Mouse (Mus musculus): ENCODE data around the gene Cabp4. TPM values are rescaled to one million over a fixed set of nuclear protein-coding genes. Genes with fewer than 3 reads are reported as not detected.
"Not testable (repeated sequence)": the region's sequence is repeated elsewhere in the genome, so short reads cannot be mapped to it uniquely, and the experiment has no call there.

Cabp4 gene
- polyA plus RNA-seq, 1 experiment from 2014 or later, result not detected

GRCm38 (mm10) chr19:4125268-4125667, 18.6 kb downstream of the Cabp4 start:
- WGBS, result 16% methylated on average over 2 of the region's 4 CpGs
- 0 out of 2 replicates have a peak overlapping the region, but pooled peaks have one; percentile 25 for H3K9ac ChIP-seq (ENCODE audit: low read length)
- not testable (repeated sequence) for DNase-seq (ENCODE audit: low spot score)

GRCm38 (mm10) chr19:4124432-4124831, 19.4 kb downstream of the Cabp4 start:
- ATAC-seq (replicated peaks; ENCODE audit: low FRiP score, low TSS enrichment, low read depth), result no peak
- DNase-seq (ENCODE audit: low spot score), result no peak
- Histone ChIP-seq H3K4me2 (ENCODE audit: low read length) (no peak overlapping the region), H3K4me3 (ENCODE audit: low read depth, low read length) (no peak overlapping the region), H3K4me1 (replicated peaks; ENCODE audit: control insufficient read depth, insufficient read depth, low read length) (peaks cover 20% of the 10 kb centered on the region), H3K9ac (ENCODE audit: low read length) (no peak overlapping the region), H3K27ac (ENCODE audit: low read depth) (no peak overlapping the region), H3K27me3 (replicated peaks; ENCODE audit: control insufficient read depth, insufficient read depth, low read length) (no peaks in the 10 kb centered on the region), H3K36me3 (ENCODE audit: control insufficient read depth, insufficient read depth, low read length) (peaks cover 14% of the 10 kb centered on the region), H3K9me3 (ENCODE audit: control insufficient read depth, low read length) (no peaks in the 10 kb centered on the region)
- WGBS, result 81% methylated on average over 4 of the region's 4 CpGs

More at GRCm38 (mm10) chr19:4125268-4125667, 18.6 kb downstream of the Cabp4 start:
- Histone ChIP-seq H3K4me2 (ENCODE audit: low read length) (peak overlapping the region; percentile 91), H3K36me3 (ENCODE audit: control insufficient read depth, insufficient read depth, low read length) (peaks cover 22% of the 10 kb centered on the region), H3K4me3 (ENCODE audit: low read depth, low read length) (peak overlapping the region; percentile 98), H3K4me1 (replicated peaks; ENCODE audit: control insufficient read depth, insufficient read depth, low read length) (peaks cover 20% of the 10 kb centered on the region), H3K27ac (ENCODE audit: low read depth) (peak overlapping the region; percentile 7; the same call in 1 of the 2 replicates)
- H3K9me3 ChIP-seq (ENCODE audit: control insufficient read depth, low read length); H3K27me3 ChIP-seq (replicated peaks; ENCODE audit: control insufficient read depth, insufficient read depth, low read length): not testable (repeated sequence)
- peak; percentile 25 for ATAC-seq (replicated peaks; ENCODE audit: low FRiP score, low TSS enrichment, low read depth)

- H3K27me3 ChIP-seq (replicated peaks; ENCODE audit: control insufficient read depth, insufficient read depth, low read length), result no peaks in the 10 kb centered on the region
- ATAC-seq (replicated peaks; ENCODE audit: low FRiP score, low TSS enrichment, low read depth), result no peak
- 82% methylated on average over 7 of the region's 7 CpGs for WGBS
- H3K4me3 ChIP-seq (ENCODE audit: low read depth, low read length), result no peak overlapping the region
- no peak for DNase-seq (ENCODE audit: low spot score)
- H3K9me3 ChIP-seq (ENCODE audit: control insufficient read depth, low read length), result no peaks in the 10 kb centered on the region
- peaks cover 11% of the 10 kb centered on the region for H3K36me3 ChIP-seq (ENCODE audit: control insufficient read depth, insufficient read depth, low read length)
- peaks cover 20% of the 10 kb centered on the region for H3K4me1 ChIP-seq (replicated peaks; ENCODE audit: control insufficient read depth, insufficient read depth, low read length)
- H3K27ac ChIP-seq (ENCODE audit: low read depth), result no peak overlapping the region
- no peak overlapping the region for H3K4me2 ChIP-seq (ENCODE audit: low read length)
- H3K9ac ChIP-seq (ENCODE audit: low read length), result no peak overlapping the region
Measured at GRCm38 (mm10) chr19:4122411-4123370, 21.1 kb downstream of the Cabp4 start.

GRCm38 (mm10) chr19:4121896-4122295, 21.9 kb downstream of the Cabp4 start:
- not testable (repeated sequence) for ATAC-seq (replicated peaks; ENCODE audit: low FRiP score, low TSS enrichment, low read depth); H3K9me3 ChIP-seq (ENCODE audit: control insufficient read depth, low read length); H3K9ac ChIP-seq (ENCODE audit: low read length); DNase-seq (ENCODE audit: low spot score); H3K27me3 ChIP-seq (replicated peaks; ENCODE audit: control insufficient read depth, insufficient read depth, low read length); H3K27ac ChIP-seq (ENCODE audit: low read depth); H3K4me3 ChIP-seq (ENCODE audit: low read depth, low read length)
- peaks cover 19% of the 10 kb centered on the region for H3K36me3 ChIP-seq (ENCODE audit: control insufficient read depth, insufficient read depth, low read length)
- peak overlapping the region; percentile 50 for H3K4me2 ChIP-seq (ENCODE audit: low read length)
- H3K4me1 ChIP-seq (replicated peaks; ENCODE audit: control insufficient read depth, insufficient read depth, low read length), result peaks cover 17% of the 10 kb centered on the region
- WGBS, result 49% methylated on average over 6 of the region's 6 CpGs

DNA sequence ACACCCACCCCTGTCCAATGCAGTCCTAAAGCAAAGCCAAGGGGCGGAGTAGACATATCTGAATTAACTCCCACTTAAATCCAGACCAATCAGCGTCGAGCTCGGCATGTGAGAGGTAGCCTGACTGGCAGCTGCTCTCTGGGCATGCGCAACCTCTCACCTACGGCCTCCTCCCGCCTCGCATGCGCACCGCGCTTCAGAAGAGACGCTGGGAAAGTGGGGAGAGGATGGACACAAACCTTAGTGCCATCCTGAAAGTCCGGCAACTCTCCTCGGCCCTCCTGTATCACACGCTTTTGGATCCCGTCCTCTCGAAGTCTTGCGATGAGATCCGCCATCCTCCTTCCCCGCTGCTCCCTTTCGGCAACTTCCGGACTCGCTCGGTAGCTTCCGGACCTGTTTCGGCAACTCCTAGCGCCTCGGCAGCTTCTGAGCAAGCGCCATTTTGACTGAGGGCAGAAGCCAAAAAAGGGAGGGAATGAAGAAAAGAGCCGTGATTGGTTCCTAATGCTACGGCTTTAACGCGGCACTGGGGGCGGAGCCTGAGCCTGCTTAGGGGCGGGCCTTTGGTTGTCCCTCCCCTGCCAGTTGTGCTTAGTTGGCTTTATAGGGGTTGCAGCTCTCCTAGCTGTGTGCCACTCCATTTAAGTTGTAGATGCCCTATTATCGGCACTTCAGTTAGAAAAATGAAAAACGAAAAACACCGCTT, 22.6 kb downstream of the Cabp4 start:
- peak overlapping the region; percentile 70; the same call in 1 of the 2 replicates for H3K27ac ChIP-seq (ENCODE audit: low read depth)
- peaks cover 24% of the 10 kb centered on the region for H3K36me3 ChIP-seq (ENCODE audit: control insufficient read depth, insufficient read depth, low read length)
- H3K9me3 ChIP-seq (ENCODE audit: control insufficient read depth, low read length), result no peaks in the 10 kb centered on the region
- DNase-seq (ENCODE audit: low spot score) (peak; percentile 98), ATAC-seq (replicated peaks; ENCODE audit: low FRiP score, low TSS enrichment, low read depth) (peak; percentile 68)
- H3K4me2 ChIP-seq (ENCODE audit: low read length), result peak overlapping the region; percentile 50
- H3K4me1 ChIP-seq (replicated peaks; ENCODE audit: control insufficient read depth, insufficient read depth, low read length), result peaks cover 13% of the 10 kb centered on the region; the same call in 1 of the 2 replicates
- H3K9ac ChIP-seq (ENCODE audit: low read length), result peak overlapping the region; percentile 56
- H3K4me3 ChIP-seq (ENCODE audit: low read depth, low read length), result peak overlapping the region; percentile 48
- no peaks in the 10 kb centered on the region for H3K27me3 ChIP-seq (replicated peaks; ENCODE audit: control insufficient read depth, insufficient read depth, low read length)
- WGBS, result 2% methylated on average over 38 of the region's 38 CpGs

- H3K36me3 ChIP-seq (ENCODE audit: control insufficient read depth, insufficient read depth, low read length), result peaks cover 31% of the 10 kb centered on the region
- peak overlapping the region; percentile 50 for H3K4me2 ChIP-seq (ENCODE audit: low read length)
- H3K9ac ChIP-seq (ENCODE audit: low read length), result no peak overlapping the region
- no peaks in the 10 kb centered on the region for H3K9me3 ChIP-seq (ENCODE audit: control insufficient read depth, low read length)
- H3K4me3 ChIP-seq (ENCODE audit: low read depth, low read length), result peak overlapping the region; percentile 48; the same call in 1 of the 2 replicates
- H3K27ac ChIP-seq (ENCODE audit: low read depth), result no peak overlapping the region
- DNase-seq (ENCODE audit: low spot score) (no peak), ATAC-seq (replicated peaks; ENCODE audit: low FRiP score, low TSS enrichment, low read depth) (no peak)
- WGBS, result 95% methylated on average over 2 of the region's 2 CpGs
- H3K27me3 ChIP-seq (replicated peaks; ENCODE audit: control insufficient read depth, insufficient read depth, low read length), result no peaks in the 10 kb centered on the region
- H3K4me1 ChIP-seq (replicated peaks; ENCODE audit: control insufficient read depth, insufficient read depth, low read length), result peaks cover 13% of the 10 kb centered on the region; the same call in 1 of the 2 replicates
Measured at GRCm38 (mm10) chr19:4120496-4120895, 23.3 kb downstream of the Cabp4 start.

DNA sequence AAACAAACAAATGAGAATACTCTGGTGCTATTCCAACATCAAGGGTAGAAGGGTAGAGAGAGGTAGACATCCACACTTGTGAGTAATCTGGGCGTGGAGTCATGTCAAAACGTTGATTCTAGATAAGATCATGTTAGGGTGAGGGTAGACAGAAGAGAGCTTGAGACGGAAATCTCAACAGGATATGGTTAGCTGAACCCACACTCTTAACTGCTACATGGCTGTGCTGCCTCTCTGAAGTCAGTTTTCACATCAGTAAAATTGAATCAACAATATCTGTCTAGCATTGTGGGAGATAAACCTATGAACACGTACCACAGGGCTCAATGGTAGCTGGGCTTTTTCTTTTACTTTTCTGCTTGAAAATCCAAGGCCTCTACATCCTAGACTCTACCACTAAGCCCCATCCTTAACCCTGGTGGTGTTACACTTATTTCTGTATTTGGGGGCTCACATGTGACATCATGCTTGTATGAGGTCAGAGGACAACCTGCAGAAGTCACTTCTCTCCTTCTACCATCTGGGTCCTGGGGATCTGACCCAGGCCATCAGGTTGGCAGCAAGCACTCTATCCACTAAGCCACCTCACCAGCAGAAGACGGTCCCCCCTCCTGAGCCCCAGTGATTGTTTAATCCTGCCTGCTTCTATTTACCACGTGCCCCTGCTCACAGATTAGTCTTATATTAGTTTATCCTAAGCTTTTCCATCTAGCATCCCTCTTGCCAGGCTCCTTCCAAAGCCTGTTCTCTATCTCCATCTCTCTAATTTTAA, 23.9 kb downstream of the Cabp4 start:
- ATAC-seq (replicated peaks; ENCODE audit: low FRiP score, low TSS enrichment, low read depth), result no peak
- 85% methylated on average over 6 of the region's 6 CpGs for WGBS
- H3K4me1 ChIP-seq (replicated peaks; ENCODE audit: control insufficient read depth, insufficient read depth, low read length), result peaks cover 10% of the 10 kb centered on the region; the same call in 1 of the 2 replicates
- peak overlapping the region; percentile 50 for H3K4me2 ChIP-seq (ENCODE audit: low read length)
- no peaks in the 10 kb centered on the region for H3K27me3 ChIP-seq (replicated peaks; ENCODE audit: control insufficient read depth, insufficient read depth, low read length)
- no peak for DNase-seq (ENCODE audit: low spot score)
- peaks cover 37% of the 10 kb centered on the region for H3K36me3 ChIP-seq (ENCODE audit: control insufficient read depth, insufficient read depth, low read length)
- no peak overlapping the region for H3K27ac ChIP-seq (ENCODE audit: low read depth)
- H3K9me3 ChIP-seq (ENCODE audit: control insufficient read depth, low read length), result no peaks in the 10 kb centered on the region
- H3K9ac ChIP-seq (ENCODE audit: low read length), result no peak overlapping the region
- H3K4me3 ChIP-seq (ENCODE audit: low read depth, low read length), result no peak overlapping the region

DNA sequence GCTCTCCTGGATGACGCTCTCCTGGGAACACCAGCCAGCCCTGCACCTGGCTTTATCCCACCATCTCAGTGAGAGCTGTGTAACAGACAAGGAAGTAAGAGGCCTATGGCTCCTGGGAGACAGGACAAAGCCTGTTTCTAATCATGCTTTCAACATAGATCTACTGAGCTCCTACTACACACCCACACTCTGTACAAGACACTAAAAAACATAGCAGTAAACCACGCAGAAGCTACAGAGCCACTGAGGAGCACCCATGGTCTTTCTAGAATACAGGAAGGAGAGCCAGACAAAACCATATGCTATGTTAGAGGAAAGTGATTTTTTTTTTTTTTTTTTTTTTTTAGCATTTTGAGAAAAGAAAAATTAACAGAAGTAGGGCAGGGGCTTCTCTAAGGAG, 25.5 kb downstream of the Cabp4 start:
- DNase-seq (ENCODE audit: low spot score), result no peak
- ATAC-seq (replicated peaks; ENCODE audit: low FRiP score, low TSS enrichment, low read depth), result no peak
- no peaks in the 10 kb centered on the region for H3K27me3 ChIP-seq (replicated peaks; ENCODE audit: control insufficient read depth, insufficient read depth, low read length)
- no peak overlapping the region for H3K27ac ChIP-seq (ENCODE audit: low read depth)
- peaks cover 14% of the 10 kb centered on the region for H3K4me1 ChIP-seq (replicated peaks; ENCODE audit: control insufficient read depth, insufficient read depth, low read length)
- H3K4me3 ChIP-seq (ENCODE audit: low read depth, low read length), result no peak overlapping the region
- H3K9ac ChIP-seq (ENCODE audit: low read length), result no peak overlapping the region
- peaks cover 50% of the 10 kb centered on the region for H3K36me3 ChIP-seq (ENCODE audit: control insufficient read depth, insufficient read depth, low read length)
- no peaks in the 10 kb centered on the region for H3K9me3 ChIP-seq (ENCODE audit: control insufficient read depth, low read length)
- no peak overlapping the region for H3K4me2 ChIP-seq (ENCODE audit: low read length)
- WGBS, result 98% methylated on average over 2 of the region's 2 CpGs
